Mouse (Mus musculus) kidney, embryonic 14.5 days (tissue): Measurements from ENCODE around the gene Rpn1. TPM values are rescaled to one million over a fixed set of nuclear protein-coding genes. Genes with fewer than 3 reads are reported as not detected.

ENCODE experiments used
- ATAC-seq: fragments of 200-750 bp; cut with Nextera tagmentation; 2 replicates; pipeline ENCODE4 v1.8.0; 2017; ENCODE audit warnings: moderate number of reproducible peaks, mild to moderate bottlenecking, moderate TSS enrichment, moderate library complexity; ENCODE audit not compliant: low FRiP score, low TSS enrichment
- H3K27ac ChIP-seq: fragments of 300-500 bp; sonication (generic); 2 replicates; pipeline ENCODE4 v1.5.1; 2014; ENCODE audit warnings: low read depth, mild to moderate bottlenecking, low read length, moderate library complexity, mixed read lengths
- H3K27me3 ChIP-seq: fragments of 300-500 bp; sonication (generic); 2 replicates; pipeline ENCODE4 v1.6.1; 2014; ENCODE audit warnings: mild to moderate bottlenecking, low read length; ENCODE audit not compliant: control insufficient read depth, insufficient read depth
- H3K36me3 ChIP-seq: fragments of 300-500 bp; sonication (generic); 2 replicates; pipeline ENCODE4 v1.6.1; 2014; ENCODE audit warnings: low read length, mixed read lengths; ENCODE audit not compliant: control insufficient read depth, insufficient read depth
- H3K4me1 ChIP-seq: fragments of 300-500 bp; sonication (generic); 2 replicates; pipeline ENCODE4 v1.6.1; 2014; ENCODE audit warnings: low read length, mixed read lengths; ENCODE audit not compliant: control insufficient read depth, insufficient read depth
- H3K4me2 ChIP-seq: fragments of 300-500 bp; sonication (generic); replicated peaks from 2 replicates; pipeline ENCODE4 v1.6.1; 2014; ENCODE audit warnings: low read depth, mild to moderate bottlenecking, low read length
- H3K4me3 ChIP-seq: fragments of 300-500 bp; sonication (generic); 2 replicates; pipeline ENCODE4 v1.5.1; 2014; ENCODE audit warnings: mild to moderate bottlenecking, low read length
- H3K9ac ChIP-seq: fragments of 300-500 bp; sonication (generic); 2 replicates; pipeline ENCODE4 v1.6.1; 2014; ENCODE audit warnings: low read depth, mild to moderate bottlenecking, low read length, moderate library complexity
- H3K9me3 ChIP-seq: fragments of 300-500 bp; sonication (generic); 2 replicates; pipeline ENCODE4 v1.6.1; 2016; ENCODE audit warnings: low read length; ENCODE audit not compliant: control insufficient read depth
- WGBS: fragments of 180-500 bp; shearing (Covaris S2); extraction: QIAGEN DNeasy Blood & Tissue Kit; methylation state at CpG from one replicate; pipeline ENCODE4 v1.1.7; 2014; 5-methylcytosine and 5-hydroxymethylcytosine counted together
- polyA plus RNA-seq: library from polyadenylated mRNA; unstranded; fragments of >200 nt; fragmentation: Nextera tagmentation; extraction: Ambion mirVana; gene quantifications from 2 replicates; pipeline ENCODE4 v1.2.1, GENCODE M21; 2014

The Rpn1 gene
- polyA plus RNA-seq = 294 and 402 TPM in 2 replicates

- 0% methylated on average over 71 of the region's 71 CpGs for WGBS
- Histone ChIP-seq H3K4me2 (peak within 1 kb of the TSS; percentile 87), H3K9me3 (no peaks in the 10 kb centered on the region), H3K9ac (peak within 1 kb of the TSS; percentile 96), H3K4me3 (peak within 1 kb of the TSS; percentile 100), H3K27ac (peak within 1 kb of the TSS; percentile 79), H3K27me3 (no peaks in the 10 kb centered on the region), H3K36me3 (peaks cover 10% of the 10 kb centered on the region), H3K4me1 (peaks cover 22% of the 10 kb centered on the region)
- ATAC-seq = peak; percentile 96
Measured at GRCm38 (mm10) chr6:88084278-88085151, at the start of gene Rpn1. Rpn1 (plus strand) TSS chr6:88084482.

DNA sequence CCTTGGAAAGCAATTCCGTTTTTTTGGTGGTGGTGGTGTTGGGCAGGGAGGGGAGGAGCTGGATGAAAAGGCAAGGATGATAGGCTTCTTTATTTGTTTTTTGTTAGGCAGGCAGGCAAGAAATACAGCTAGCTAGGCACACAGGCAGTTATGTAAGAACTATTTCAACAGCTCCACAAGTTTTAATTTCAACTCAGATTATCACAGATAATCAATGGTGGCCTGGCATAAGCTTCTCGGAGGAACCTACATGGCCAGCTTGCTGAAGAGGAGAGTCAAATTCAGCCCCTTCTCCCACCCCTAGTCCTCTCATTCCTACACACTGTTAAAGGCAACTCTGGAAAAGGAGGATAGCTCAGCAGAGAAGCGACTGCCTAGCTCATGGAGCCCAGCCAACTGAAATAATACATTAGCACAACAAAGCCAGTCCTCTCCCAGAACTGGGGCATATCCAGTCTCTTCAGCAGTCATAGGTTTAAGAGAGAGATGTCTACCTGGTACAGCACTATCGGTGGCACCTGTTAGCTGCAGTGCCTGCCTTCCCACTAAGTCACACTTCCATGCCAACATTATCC is 46.7 kb upstream of the Rpn1 start:
- Histone ChIP-seq H3K27me3 (no peaks in the 10 kb centered on the region), H3K27ac (no peak overlapping the region), H3K4me1 (0 out of 2 replicates have a peak, but pooled peaks cover 3% of the 10 kb centered on the region), H3K4me2 (no peak overlapping the region), H3K36me3 (peaks cover 15% of the 10 kb centered on the region; the same call in 1 of the 2 replicates), H3K4me3 (no peak overlapping the region), H3K9ac (no peak overlapping the region), H3K9me3 (no peaks in the 10 kb centered on the region)
- WGBS = 88% methylated on average over 4 of the region's 4 CpGs
- ATAC-seq = no peak

DNA sequence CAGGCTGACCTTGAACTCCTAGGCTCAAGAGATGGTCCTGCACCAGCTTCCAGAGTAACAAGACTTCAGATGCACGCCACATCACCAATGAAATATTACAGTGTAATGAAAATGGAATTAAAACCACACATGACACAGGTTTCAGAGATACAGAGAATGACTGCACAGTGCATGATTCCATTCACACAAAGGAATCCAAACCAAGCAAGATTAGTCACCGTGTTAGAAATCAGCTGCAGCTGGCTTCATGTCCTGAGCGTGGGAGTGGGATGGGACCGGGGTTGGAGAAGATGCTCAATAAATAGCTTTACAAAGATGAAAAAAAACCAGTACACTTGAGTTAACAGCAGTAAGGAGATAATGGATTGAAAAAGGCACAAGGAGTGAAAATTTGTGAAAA is 44.9 kb upstream of the Rpn1 start:
- Histone ChIP-seq H3K36me3 (peaks cover 15% of the 10 kb centered on the region; the same call in 1 of the 2 replicates), H3K4me3 (no peak overlapping the region), H3K9me3 (no peaks in the 10 kb centered on the region), H3K4me1 (peaks cover 13% of the 10 kb centered on the region), H3K4me2 (no peak overlapping the region), H3K27ac (no peak overlapping the region), H3K9ac (no peak overlapping the region), H3K27me3 (no peaks in the 10 kb centered on the region)
- no peak for ATAC-seq
- WGBS = 95% methylated on average over 4 of the region's 4 CpGs

- WGBS = 80% methylated on average over 4 of the region's 4 CpGs
- Histone ChIP-seq H3K27me3 (no peaks in the 10 kb centered on the region), H3K27ac (no peak overlapping the region), H3K9me3 (no peaks in the 10 kb centered on the region), H3K4me3 (no peak overlapping the region), H3K9ac (no peak overlapping the region), H3K36me3 (peaks cover 9% of the 10 kb centered on the region; the same call in 1 of the 2 replicates), H3K4me2 (no peak overlapping the region), H3K4me1 (peaks cover 13% of the 10 kb centered on the region)
- no peak for ATAC-seq
Measured at GRCm38 (mm10) chr6:88041221-88041620, 43.1 kb upstream of the Rpn1 start.

GRCm38 (mm10) chr6:88042336-88042735 is 41.9 kb upstream of the Rpn1 start:
- H3K9me3 ChIP-seq = no peaks in the 10 kb centered on the region
- no peak overlapping the region for H3K9ac ChIP-seq
- peaks cover 9% of the 10 kb centered on the region; the same call in 1 of the 2 replicates for H3K36me3 ChIP-seq
- peaks cover 13% of the 10 kb centered on the region for H3K4me1 ChIP-seq
- H3K4me3 ChIP-seq = no peak overlapping the region
- no peak overlapping the region for H3K4me2 ChIP-seq
- ATAC-seq = no peak
- H3K27me3 ChIP-seq = no peaks in the 10 kb centered on the region
- H3K27ac ChIP-seq = no peak overlapping the region
- 84% methylated on average over 3 of the region's 3 CpGs for WGBS

GRCm38 (mm10) chr6:88044234-88044576 is 40.1 kb upstream of the Rpn1 start:
- Histone ChIP-seq H3K36me3 (peaks cover 3% of the 10 kb centered on the region; the same call in 1 of the 2 replicates), H3K4me1 (peaks cover 13% of the 10 kb centered on the region), H3K27me3 (no peaks in the 10 kb centered on the region), H3K4me2 (peak overlapping the region; percentile 81), H3K9ac (peak overlapping the region; percentile 97), H3K27ac (peak overlapping the region; percentile 72; the same call in 1 of the 2 replicates), H3K9me3 (no peaks in the 10 kb centered on the region), H3K4me3 (peak overlapping the region; percentile 86)
- WGBS = 7% methylated on average over 3 of the region's 3 CpGs
- no peak; the same call in 1 of the 2 replicates for ATAC-seq

- peak; percentile 98 for ATAC-seq
- Histone ChIP-seq H3K9me3 (no peaks in the 10 kb centered on the region), H3K36me3 (peaks cover 3% of the 10 kb centered on the region; the same call in 1 of the 2 replicates), H3K4me1 (peaks cover 13% of the 10 kb centered on the region), H3K4me3 (peak within 1 kb of the TSS; percentile 86), H3K9ac (peak within 1 kb of the TSS; percentile 97), H3K27ac (peak within 1 kb of the TSS; percentile 72), H3K27me3 (no peaks in the 10 kb centered on the region), H3K4me2 (peak within 1 kb of the TSS; percentile 81)
- under 1% methylated on average over 81 of the region's 82 CpGs for WGBS
Measured at GRCm38 (mm10) chr6:88044577-88045405, 39.5 kb upstream of the Rpn1 start, which contains the start of gene Rab7. Rab7 (minus strand) TSS chr6:88045270.

DNA sequence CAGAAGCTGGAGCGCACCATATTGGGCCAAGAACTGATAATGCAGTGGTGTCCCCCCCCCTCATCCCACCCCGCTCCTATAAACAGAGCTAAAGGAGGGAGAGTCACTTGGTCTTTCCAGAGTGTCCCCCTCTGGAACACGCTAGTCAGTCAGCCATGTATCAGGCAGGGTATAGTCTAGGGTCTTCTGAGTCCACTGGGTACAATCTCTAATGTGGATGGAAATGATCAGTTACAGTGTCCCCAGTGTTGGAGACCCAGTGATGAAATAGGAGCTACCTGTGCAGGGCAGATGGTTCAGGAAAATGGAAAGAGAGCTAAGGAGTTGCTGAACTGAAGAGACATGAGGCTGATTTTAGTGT is 38.9 kb upstream of the Rpn1 start:
- WGBS = 34% methylated on average over 3 of the region's 3 CpGs
- ATAC-seq = no peak
- no peak overlapping the region; the same call in 1 of the 2 replicates for H3K27ac ChIP-seq

More for the DNA sequence above, 38.9 kb upstream of the Rpn1 start:
- Histone ChIP-seq H3K4me3 (peak overlapping the region; percentile 86), H3K4me1 (peaks cover 13% of the 10 kb centered on the region), H3K9ac (no peak overlapping the region), H3K9me3 (no peaks in the 10 kb centered on the region), H3K27me3 (no peaks in the 10 kb centered on the region), H3K4me2 (peak overlapping the region; percentile 29; the same call in 1 of the 2 replicates), H3K36me3 (peaks cover 3% of the 10 kb centered on the region; the same call in 1 of the 2 replicates)
